Mouse (Mus musculus) R1 (cell line): ENCODE results near the gene Gm21974.
"Not testable (repeated sequence)": the region's sequence is repeated elsewhere in the genome, so short reads cannot be mapped to it uniquely, and the experiment has no call there.

Source experiments
- DNase-seq: peaks from one replicate; pipeline ENCODE4 v3.0.0-alpha.2; 2018; ENCODE audit warnings: low read depth, low spot score

The Gm21974 gene

DNA sequence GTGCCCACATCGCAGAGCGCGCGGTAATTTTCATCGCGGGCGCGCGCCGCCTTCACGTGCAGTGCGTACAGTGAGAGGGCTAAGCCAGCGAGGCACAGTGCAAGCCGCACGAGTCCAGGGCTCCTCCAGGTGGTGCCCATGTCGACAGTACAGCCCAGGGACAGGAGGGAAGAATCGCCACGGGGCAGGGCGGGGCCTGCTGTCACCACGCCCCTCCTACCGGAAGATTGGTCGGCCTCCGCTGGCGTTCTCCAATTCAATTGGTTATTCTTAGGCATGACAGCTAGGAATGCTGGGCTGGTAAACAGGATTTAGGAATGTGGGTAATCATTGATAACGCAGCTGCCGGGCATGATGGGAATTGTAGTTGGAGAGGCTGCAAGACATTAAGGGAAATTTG, at the start of gene Gm21974, which contains the start of gene Vkorc1:
TSS of gene Gm21974 (minus strand) at position 13 of the 400 bp plus-strand sequence.
TSS of gene Vkorc1 (minus strand) at position 176 of the 400 bp plus-strand sequence.
- peak; percentile 98 for DNase-seq

GRCm38 (mm10) chr7:127944614-127945013, 49.4 kb upstream of the Gm21974 start:
- DNase-seq = peak; percentile 46

DNA sequence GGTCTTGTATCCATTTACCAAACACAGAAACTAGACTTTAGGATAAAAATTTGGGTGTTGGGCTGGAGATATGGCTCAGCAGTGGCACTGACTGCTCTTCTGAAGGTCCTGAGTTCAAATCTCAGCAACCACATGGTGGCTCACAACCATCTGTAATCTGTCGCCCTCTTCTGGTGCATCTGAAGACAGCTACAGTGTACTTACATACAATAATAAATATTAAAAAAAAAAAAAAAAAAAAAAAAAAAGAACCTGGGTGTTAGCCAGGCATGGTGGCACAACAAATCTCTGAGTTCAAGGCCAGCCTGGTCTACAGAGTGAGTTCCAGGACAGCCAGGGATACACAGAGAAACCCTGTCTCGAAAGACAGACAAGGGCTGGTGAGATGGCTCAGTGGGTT, 46.8 kb upstream of the Gm21974 start:
- DNase-seq = not testable (repeated sequence)

- peak; percentile 25 for DNase-seq
Measured at GRCm38 (mm10) chr7:127936216-127936884, 41.1 kb upstream of the Gm21974 start.

DNA sequence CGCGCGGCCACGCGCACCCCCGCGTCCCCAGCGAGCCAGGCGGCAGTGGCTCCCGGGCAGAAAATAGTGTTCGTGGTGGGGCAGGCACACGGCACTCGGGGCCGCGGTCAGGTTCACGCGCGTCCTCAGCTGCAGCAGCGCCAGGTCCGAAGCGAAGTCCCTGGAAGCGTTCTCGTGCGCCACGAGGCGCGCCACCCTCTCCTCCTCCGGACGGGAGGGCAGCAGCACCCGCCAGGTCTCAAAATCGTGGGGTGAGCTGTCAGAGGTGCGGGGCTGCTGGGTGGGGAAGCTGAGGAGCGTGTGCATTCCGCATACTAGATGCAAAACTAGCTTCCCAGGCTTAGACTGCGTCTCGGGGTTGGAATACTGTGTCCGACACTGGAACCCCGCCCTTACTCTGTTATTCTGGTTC, 40.5 kb upstream of the Gm21974 start:
- peak; percentile 82 for DNase-seq

DNA sequence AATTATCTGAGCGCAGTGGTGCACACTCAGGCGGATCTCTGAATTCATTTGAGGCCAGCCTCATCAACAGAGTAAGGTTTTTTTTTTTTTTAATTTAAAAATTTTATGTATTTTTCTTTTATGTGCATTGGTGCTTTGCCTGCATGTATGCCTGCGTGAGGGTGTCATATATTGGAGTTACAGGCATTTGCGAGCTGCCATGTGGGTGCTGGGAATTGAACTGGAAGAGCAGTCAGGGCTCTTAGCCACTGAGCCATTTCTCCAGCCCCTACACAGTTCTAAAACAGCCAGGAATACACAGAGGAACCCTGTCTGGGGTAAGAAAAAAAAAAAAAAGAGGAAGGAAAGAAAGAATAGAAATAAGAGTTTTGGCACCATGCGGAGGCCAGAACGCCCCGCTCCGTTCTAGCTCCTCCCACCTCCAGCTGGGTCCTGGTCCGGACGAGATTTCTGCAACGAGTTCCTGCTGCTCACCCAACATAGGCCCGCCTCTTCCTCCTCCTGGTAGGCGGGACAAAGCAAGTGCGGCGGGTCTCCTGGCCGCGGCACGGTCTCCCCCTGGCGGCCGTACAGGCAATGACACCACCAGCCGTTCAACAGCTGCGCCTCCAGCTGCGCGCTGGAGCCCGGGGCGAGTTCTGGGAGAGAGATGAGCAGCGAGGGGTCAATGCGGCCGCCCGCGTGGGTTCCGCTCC, 39.9 kb upstream of the Gm21974 start:
- DNase-seq = peak; percentile 98

GRCm38 (mm10) chr7:127934075-127934474, 38.8 kb upstream of the Gm21974 start:
- no peak for DNase-seq

- peak; percentile 93 for DNase-seq
Measured at GRCm38 (mm10) chr7:127932273-127933031, 37.2 kb upstream of the Gm21974 start.

- peak; percentile 86 for DNase-seq
Measured at GRCm38 (mm10) chr7:127931351-127932135, 36.3 kb upstream of the Gm21974 start.

DNA sequence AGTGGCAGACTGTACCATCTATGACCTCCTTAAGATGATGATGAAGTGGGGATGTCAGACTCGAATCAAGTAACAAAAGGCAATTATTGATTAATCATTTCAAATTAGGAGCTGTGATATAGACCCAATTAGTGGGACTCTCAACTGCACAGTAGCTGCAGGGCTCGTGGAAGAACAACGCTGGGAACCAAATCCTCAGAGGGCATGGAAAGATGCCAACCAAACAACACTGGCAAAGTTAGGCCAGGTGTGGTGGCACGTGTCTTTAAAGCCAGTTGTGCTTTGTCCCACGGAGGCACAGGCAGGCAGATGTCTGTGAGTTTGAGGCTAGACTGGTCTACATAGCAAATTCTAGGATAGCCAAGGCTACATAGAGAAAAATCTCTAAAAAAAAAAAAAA, 35.4 kb upstream of the Gm21974 start:
- no peak for DNase-seq

DNA sequence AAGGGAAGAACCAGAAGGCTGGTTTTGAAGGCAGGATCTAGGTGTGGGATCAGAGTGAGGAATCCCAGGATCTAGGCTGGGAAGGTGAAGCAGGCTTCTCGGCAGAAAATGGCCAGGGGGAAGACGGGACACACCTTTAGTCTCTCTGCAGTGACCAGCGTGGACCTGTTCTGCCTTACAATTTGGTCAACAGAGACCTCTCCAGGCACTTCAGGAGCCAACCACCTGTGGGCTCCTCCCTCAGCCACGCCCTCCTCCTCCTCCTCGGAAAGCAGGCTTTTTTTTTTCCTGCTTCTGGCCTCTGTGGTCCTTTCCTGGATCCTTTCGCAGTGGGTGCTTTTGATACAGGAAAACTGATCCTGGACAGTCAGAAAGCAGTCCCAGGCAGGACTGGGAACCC, 34.7 kb upstream of the Gm21974 start, which contains the start of gene Prss8:
TSS of gene Prss8 (minus strand) at position 182 of the 400 bp plus-strand sequence.
- peak; percentile 47 for DNase-seq

DNA sequence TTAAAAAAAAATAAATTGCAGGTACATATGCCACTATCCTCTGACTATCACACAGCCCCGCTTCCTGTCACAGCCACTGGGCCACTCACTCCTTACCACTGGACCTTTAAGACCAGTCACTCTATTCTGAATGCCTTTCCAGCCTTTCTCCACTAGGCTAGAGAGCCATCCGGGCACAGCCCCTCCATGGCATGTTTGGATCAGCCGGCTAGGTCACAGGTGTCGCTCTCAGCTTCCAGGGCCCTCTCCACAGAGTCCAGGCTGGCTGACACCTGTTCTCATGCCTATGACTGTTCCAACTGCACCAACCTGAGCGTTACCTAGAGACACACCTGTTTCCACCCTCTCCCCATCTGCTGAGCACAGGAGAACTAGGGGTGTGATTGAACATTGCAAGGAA, 33.3 kb upstream of the Gm21974 start:
- DNase-seq = peak; percentile 35

DNA sequence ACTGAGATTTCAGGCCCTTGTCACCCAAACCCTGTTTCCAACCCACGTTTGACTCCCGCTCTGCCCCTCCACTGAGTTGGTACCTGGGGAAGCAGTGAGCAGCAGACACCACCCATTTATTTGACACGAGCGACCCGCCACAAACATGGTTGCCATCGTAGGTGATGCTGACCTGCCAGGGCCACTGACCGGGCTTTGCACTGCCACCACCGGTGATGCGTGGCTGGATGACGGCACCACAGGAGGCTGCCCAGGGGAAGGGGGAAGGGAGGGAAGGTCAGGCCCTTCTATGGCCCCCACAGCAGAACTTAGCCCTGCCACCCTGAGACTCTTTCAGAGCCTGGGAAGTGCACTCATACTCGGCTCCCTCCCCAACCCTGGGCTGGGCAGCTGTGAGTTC, 32.5 kb upstream of the Gm21974 start:
- DNase-seq = no peak

DNA sequence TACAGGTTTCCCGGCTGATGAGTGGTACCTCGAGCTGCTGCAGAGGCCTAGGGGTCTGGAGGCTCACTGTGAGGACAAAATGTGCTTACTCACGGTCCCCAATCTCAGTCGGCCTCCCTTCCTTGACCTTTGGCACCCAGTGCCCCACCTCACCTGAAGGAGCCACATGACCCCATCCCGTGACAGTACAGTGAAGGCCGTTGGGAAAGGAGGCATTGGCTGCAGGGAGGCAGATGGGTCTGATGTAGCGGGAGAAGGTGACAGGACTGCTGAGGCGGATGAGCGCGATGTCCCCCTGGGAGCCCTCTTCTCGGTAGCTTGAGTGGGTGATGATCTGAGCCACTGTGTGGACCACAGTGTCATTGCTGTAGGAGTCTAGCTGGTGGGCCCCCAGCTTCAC, 31.6 kb upstream of the Gm21974 start:
- peak; percentile 20 for DNase-seq

DNA sequence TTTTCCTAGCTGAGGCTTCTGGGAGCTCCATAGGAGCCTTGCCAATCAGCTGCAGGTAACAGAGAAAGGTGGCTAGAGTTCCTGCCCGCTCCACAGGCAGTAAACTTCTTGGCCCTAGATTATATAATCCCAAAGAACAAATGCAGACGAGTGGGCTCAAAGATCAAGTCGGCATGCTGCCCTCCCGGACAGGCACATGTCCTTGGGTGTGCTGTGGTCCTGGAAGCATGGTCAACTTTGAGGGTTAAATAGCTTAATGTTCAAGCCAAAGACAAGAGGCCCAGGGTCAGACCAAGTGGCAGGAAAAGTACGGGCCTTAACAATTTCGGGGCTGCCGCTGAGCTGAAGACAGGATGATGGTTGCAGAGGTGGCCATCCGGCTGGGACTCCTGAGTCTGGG, 30.8 kb upstream of the Gm21974 start:
- no peak for DNase-seq

DNA sequence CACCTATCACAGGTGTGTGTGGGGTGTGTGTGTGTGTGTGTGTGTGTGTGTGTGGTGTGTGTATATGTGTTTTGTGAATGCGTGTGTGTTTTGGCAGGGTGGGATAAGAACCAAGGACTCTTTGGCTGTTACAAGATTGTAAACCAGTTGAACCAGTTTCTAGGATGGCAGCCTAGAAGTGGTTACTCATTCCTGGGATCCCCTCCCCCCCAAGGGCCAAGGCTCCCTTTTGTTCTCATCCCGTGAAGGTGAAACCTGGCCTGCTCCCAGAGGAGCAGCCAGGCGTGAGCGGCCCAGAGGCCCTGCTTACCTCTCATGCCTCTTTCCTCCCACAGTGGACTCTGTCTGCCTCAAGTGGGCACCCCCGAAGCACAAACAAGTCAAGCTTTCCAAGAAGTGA, 30.0 kb upstream of the Gm21974 start:
- DNase-seq = peak; percentile 72

- no peak for DNase-seq
Measured at GRCm38 (mm10) chr7:127923714-127924113, 28.5 kb upstream of the Gm21974 start.

DNA sequence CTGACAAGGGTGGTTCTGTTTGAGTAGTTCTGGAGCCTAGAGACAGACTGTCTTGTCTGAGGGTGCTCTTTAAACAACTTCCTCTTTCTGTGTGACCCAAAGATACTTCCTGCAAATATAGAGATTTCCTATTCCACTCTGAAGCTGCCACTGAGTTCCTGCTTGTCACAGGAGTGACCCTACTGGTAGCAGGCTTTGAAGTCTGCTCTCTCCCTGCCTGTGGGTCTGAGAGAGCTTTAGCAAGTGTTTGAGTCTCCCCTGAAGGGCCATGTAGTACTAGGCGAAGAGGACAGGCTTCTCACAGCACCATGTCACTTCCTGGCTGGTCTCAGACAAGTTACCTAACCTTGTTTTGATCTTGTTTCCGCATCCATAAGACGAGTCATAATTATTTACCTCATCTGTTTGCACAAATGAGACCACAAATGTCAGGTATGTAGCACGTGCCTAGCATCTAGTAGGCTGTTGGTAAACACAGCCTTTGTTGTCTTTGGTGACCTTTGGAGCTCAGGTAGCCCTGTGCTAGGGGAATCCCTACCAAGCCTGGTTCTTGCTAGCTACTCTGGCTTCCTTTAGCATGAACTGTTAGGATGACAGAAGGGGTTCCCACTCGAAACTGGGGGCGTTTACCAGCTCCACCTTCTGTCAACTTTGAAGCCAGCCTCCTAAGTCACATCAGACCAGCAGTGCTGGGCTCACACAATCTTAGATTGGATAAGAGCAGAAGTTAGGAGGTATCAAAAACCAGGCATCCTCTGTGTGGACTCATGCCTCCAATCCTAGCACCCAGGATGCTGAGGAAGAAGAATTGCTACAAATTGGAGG, 27.4 kb upstream of the Gm21974 start:
- DNase-seq = no peak

- DNase-seq = peak; percentile 81
Measured at GRCm38 (mm10) chr7:127921516-127921915, 26.3 kb upstream of the Gm21974 start.

- peak; percentile 74 for DNase-seq
Measured at GRCm38 (mm10) chr7:127919290-127919689, 24.0 kb upstream of the Gm21974 start.

GRCm38 (mm10) chr7:127918203-127918602, 22.9 kb upstream of the Gm21974 start:
- peak; percentile 89 for DNase-seq
